10 mouse cellular contexts compared by ENCODE assay signal in genomic region chr7:25106790-25107502, GRCm38 (mm10). TPM values are rescaled to one million over a fixed set of nuclear protein-coding genes. Genes with fewer than 3 reads are reported as not detected.
DNase-seq lines count a peak whose midpoint lies in the region; ATAC-seq and TF ChIP-seq lines count a peak whose summit lies in the region.
"Had no signal": no experiment of that assay in that cellular context is flagged by ENCODE, and none has a peak within 500 bp of the region (broad histone marks: within the 10 kb centered on the region; RNA-seq: fewer than 3 reads in every experiment).

No protein-coding gene starts in this region.

- no peak overlapping the region for H3K9ac ChIP-seq in heart, postnatal 0 days (replicated peaks; ENCODE audit: low read depth, low read length)
- no peak overlapping the region for H3K9ac ChIP-seq in midbrain, embryonic 16.5 days (ENCODE audit: low read depth, low read length)

- no peak for TF ChIP-seq CTCF in heart, postnatal 0 days (IDR thresholded peaks at IDR 0.05; ENCODE audit: low read depth)

- no peaks in the 10 kb centered on the region for H3K9me3 ChIP-seq in heart, postnatal 0 days (replicated peaks; ENCODE audit: control insufficient read depth, low read length)
- H3K9me3 ChIP-seq in midbrain, embryonic 10.5 days (replicated peaks): no peaks in the 10 kb centered on the region
- H3K9me3 ChIP-seq in midbrain, embryonic 16.5 days (replicated peaks; ENCODE audit: control insufficient read depth, low read length, poor library complexity, severe bottlenecking): no peaks in the 10 kb centered on the region
- H3K9me3 ChIP-seq in megakaryocyte, embryonic 14.5 days: no peaks in the 10 kb centered on the region

- DNase-seq in heart, postnatal 0 days (ENCODE audit: low spot score): no peak
- DNase-seq in heart, postnatal 4 days: no peak
- no peak for DNase-seq in midbrain, embryonic 10.5 days (ENCODE audit: low spot score)
- DNase-seq in R1 (ENCODE audit: low read depth, low spot score): peak; percentile 63
- DNase-seq in cerebellum, postnatal 10 days: no peak
- DNase-seq in left cerebral cortex, postnatal 14 days (ENCODE audit: low spot score in 2 of 2): no peak
- DNase-seq: right cerebral cortex, postnatal 14 days; thymus, adult 2 months had no signal

- intact Hi-C loops in left cerebral cortex, postnatal 14 days (cut with DNase I): loop anchor here (5.0 kb wide), 1 partner anchor 80 kb away; no protein-coding TSS in a partner anchor

- no peak for TF ChIP-seq EP300 in heart, postnatal 0 days (IDR thresholded peaks at IDR 0.05; ENCODE audit: low read depth)

- H3K4me2 ChIP-seq in heart, postnatal 0 days (ENCODE audit: low read depth, low read length): peak overlapping the region; percentile 15; the same call in 1 of the 2 replicates
- no peak overlapping the region for H3K4me2 ChIP-seq in midbrain, embryonic 16.5 days (ENCODE audit: low read length)

- no peak overlapping the region for H3K27ac ChIP-seq in heart, postnatal 0 days (ENCODE audit: low read depth)
- H3K27ac ChIP-seq in midbrain, embryonic 10.5 days (replicated peaks): peak overlapping the region; percentile 57; the same call in 1 of the 2 replicates
- no peak overlapping the region for H3K27ac ChIP-seq in midbrain, embryonic 16.5 days (ENCODE audit: low read length)

- H3K36me3 ChIP-seq in heart, postnatal 0 days (replicated peaks; ENCODE audit: control insufficient read depth, insufficient read depth, low read length): no peaks in the 10 kb centered on the region
- no peaks in the 10 kb centered on the region for H3K36me3 ChIP-seq in midbrain, embryonic 10.5 days
- H3K36me3 ChIP-seq in midbrain, embryonic 16.5 days (ENCODE audit: control insufficient read depth, insufficient read depth, low read length): 0 out of 2 replicates have a peak, but pooled peaks cover under 1% of the 10 kb centered on the region
- H3K36me3 ChIP-seq in megakaryocyte, embryonic 14.5 days (replicated peaks; ENCODE audit: low read length): peaks cover 71% of the 10 kb centered on the region

- peak; percentile 62 for ATAC-seq in heart, postnatal 0 days (ENCODE audit: insufficient read depth, low read depth)
- no peak for ATAC-seq in midbrain, embryonic 16.5 days

- 19% methylated on average over 17 of the region's 17 CpGs for WGBS in heart, postnatal 0 days
- WGBS in midbrain, embryonic 10.5 days: 59% methylated on average over 17 of the region's 17 CpGs
- 49% methylated on average over 14 of the region's 17 CpGs for WGBS in midbrain, embryonic 16.5 days

- no peak overlapping the region for H3K4me3 ChIP-seq in heart, postnatal 0 days (ENCODE audit: low read depth, low read length)
- H3K4me3 ChIP-seq in midbrain, embryonic 10.5 days: no peak overlapping the region
- no peak overlapping the region for H3K4me3 ChIP-seq in midbrain, embryonic 16.5 days (ENCODE audit: low read depth, low read length)
- H3K4me3 ChIP-seq in megakaryocyte, embryonic 14.5 days (replicated peaks): peak overlapping the region; percentile 10

- 0 out of 2 replicates have a peak, but pooled peaks cover 4% of the 10 kb centered on the region for H3K4me1 ChIP-seq in heart, postnatal 0 days (ENCODE audit: control insufficient read depth, insufficient read depth)
- peaks cover 9% of the 10 kb centered on the region for H3K4me1 ChIP-seq in midbrain, embryonic 10.5 days
- no peaks in the 10 kb centered on the region for H3K4me1 ChIP-seq in midbrain, embryonic 16.5 days (ENCODE audit: control insufficient read depth, insufficient read depth, low read length)
- peaks cover 32% of the 10 kb centered on the region for H3K4me1 ChIP-seq in megakaryocyte, embryonic 14.5 days

- H3K27me3 ChIP-seq in heart, postnatal 0 days (ENCODE audit: control insufficient read depth, insufficient read depth, low read length): 0 out of 2 replicates have a peak, but pooled peaks cover 4% of the 10 kb centered on the region
- no peaks in the 10 kb centered on the region for H3K27me3 ChIP-seq in midbrain, embryonic 10.5 days (ENCODE audit: low read depth, poor library complexity, severe bottlenecking)
- no peaks in the 10 kb centered on the region for H3K27me3 ChIP-seq in midbrain, embryonic 16.5 days (ENCODE audit: control insufficient read depth, insufficient read depth, low read depth, low read length)
- no peaks in the 10 kb centered on the region for H3K27me3 ChIP-seq in megakaryocyte, embryonic 14.5 days (replicated peaks)

RNA-seq across cellular contexts. Expression of gene Zfp574, which starts 34.6 kb away (rescaled TPM):
- 9.8 and 12.0 TPM in 2 replicates for total RNA-seq in heart, postnatal 0 days (2014; rRNA removed; ENCODE audit: low replicate concordance)
- polyA plus RNA-seq in heart, postnatal 0 days (2015; fragmentation: Nextera tagmentation; extraction: Ambion mirVana): 11.2 and 11.6 TPM in 2 replicates
- 10 to 100 TPM; 13.5 to 16.3 TPM for total RNA-seq in heart, postnatal 4 days (2021)
- polyA plus RNA-seq in midbrain, embryonic 10.5 days (2016; fragmentation: Nextera tagmentation; extraction: Ambion mirVana): 44.4 and 45.3 TPM in 2 replicates
- polyA plus RNA-seq in midbrain, embryonic 16.5 days (2015; fragmentation: Nextera tagmentation; extraction: Ambion mirVana): 33.7 and 34.2 TPM in 2 replicates
- 21.6 and 42.6 TPM in 2 replicates for polyA plus RNA-seq in megakaryocyte, embryonic 14.5 days (2012; ENCODE audit: insufficient read depth, low replicate concordance)
- total RNA-seq in left cerebral cortex, postnatal 14 days (2021): 10 to 100 TPM; 28.1 to 30.0 TPM

RNA-seq across cellular contexts. Expression of gene Grik5, which starts 34.8 kb away (rescaled TPM):
- total RNA-seq in heart, postnatal 0 days (2014; rRNA removed; ENCODE audit: low replicate concordance): 16.2 and 21.5 TPM in 2 replicates
- polyA plus RNA-seq in heart, postnatal 0 days (2015; fragmentation: Nextera tagmentation; extraction: Ambion mirVana): 1.5 and 1.6 TPM in 2 replicates
- total RNA-seq in heart, postnatal 4 days (2021): 10 to 100 TPM; 14.0 to 15.7 TPM
- polyA plus RNA-seq in midbrain, embryonic 10.5 days (2016; fragmentation: Nextera tagmentation; extraction: Ambion mirVana): 5.4 and 7.5 TPM in 2 replicates
- 14.2 and 15.5 TPM in 2 replicates for polyA plus RNA-seq in midbrain, embryonic 16.5 days (2015; fragmentation: Nextera tagmentation; extraction: Ambion mirVana)
- 6.5 and 20.1 TPM in 2 replicates for polyA plus RNA-seq in megakaryocyte, embryonic 14.5 days (2012; ENCODE audit: insufficient read depth, low replicate concordance)
- 100 to 1,000 TPM; 264 to 270 TPM for total RNA-seq in left cerebral cortex, postnatal 14 days (2021)
